Mouse (Mus musculus): Measurements from ENCODE around the gene Slc9a9. TPM values are rescaled to one million over a fixed set of nuclear protein-coding genes. Genes with fewer than 3 reads are reported as not detected.

Gene Slc9a9
- total RNA-seq, 4 experiments from 2014 or later: 0.99 to 1.8 (median 1.5) TPM

- no peak for DNase-seq (ENCODE audit: low spot score in 2 of 2)
Observed at GRCm38 (mm10) chr9:94945569-94946135, 275.9 kb downstream of the Slc9a9 start.

GRCm38 (mm10) chr9:94947246-94947645, 277.5 kb downstream of the Slc9a9 start:
- no peak for DNase-seq (ENCODE audit: low spot score in 2 of 2)

- DNase-seq (ENCODE audit: low spot score in 2 of 2): no peak
Observed at GRCm38 (mm10) chr9:94950676-94951075, 281.0 kb downstream of the Slc9a9 start.

GRCm38 (mm10) chr9:94955645-94956044, 285.9 kb downstream of the Slc9a9 start:
- no peak for DNase-seq (ENCODE audit: low spot score in 2 of 2)

- no peak for DNase-seq (ENCODE audit: low spot score in 2 of 2)
Observed at GRCm38 (mm10) chr9:94958382-94958781, 288.7 kb downstream of the Slc9a9 start.

GRCm38 (mm10) chr9:94968596-94969120, 298.9 kb downstream of the Slc9a9 start:
- DNase-seq (ENCODE audit: low spot score in 2 of 2): no peak

GRCm38 (mm10) chr9:94969131-94969530, 299.4 kb downstream of the Slc9a9 start:
- no peak for DNase-seq (ENCODE audit: low spot score in 2 of 2)

GRCm38 (mm10) chr9:94972021-94972420, 302.3 kb downstream of the Slc9a9 start:
- no peak for DNase-seq (ENCODE audit: low spot score in 2 of 2)

GRCm38 (mm10) chr9:94972693-94973092, 303.0 kb downstream of the Slc9a9 start:
- no peak for DNase-seq (ENCODE audit: low spot score in 2 of 2)

- DNase-seq (ENCODE audit: low spot score in 2 of 2): no peak
Observed at GRCm38 (mm10) chr9:94976191-94976590, 306.5 kb downstream of the Slc9a9 start.

- DNase-seq (ENCODE audit: low spot score in 2 of 2): no peak
Observed at GRCm38 (mm10) chr9:94993575-94993974, 323.9 kb downstream of the Slc9a9 start.

GRCm38 (mm10) chr9:95020136-95020706, 350.5 kb downstream of the Slc9a9 start:
- DNase-seq (ENCODE audit: low spot score in 2 of 2): no peak

GRCm38 (mm10) chr9:95034140-95034970, 364.6 kb downstream of the Slc9a9 start:
- DNase-seq (ENCODE audit: low spot score in 2 of 2): no peak

- no peak for DNase-seq (ENCODE audit: low spot score in 2 of 2)
Observed at GRCm38 (mm10) chr9:95036209-95036608, 366.5 kb downstream of the Slc9a9 start.

- no peak for DNase-seq (ENCODE audit: low spot score in 2 of 2)
Observed at GRCm38 (mm10) chr9:95042420-95042819, 372.7 kb downstream of the Slc9a9 start.

- no peak for DNase-seq (ENCODE audit: low spot score in 2 of 2)
Observed at GRCm38 (mm10) chr9:95052160-95052559, 382.5 kb downstream of the Slc9a9 start.

- DNase-seq (ENCODE audit: low spot score in 2 of 2): no peak
Observed at GRCm38 (mm10) chr9:95053183-95053582, 383.5 kb downstream of the Slc9a9 start.

- DNase-seq (ENCODE audit: low spot score in 2 of 2): no peak
Observed at GRCm38 (mm10) chr9:95055843-95056242, 386.1 kb downstream of the Slc9a9 start.

- no peak for DNase-seq (ENCODE audit: low spot score in 2 of 2)
Observed at GRCm38 (mm10) chr9:95060702-95061101, 391.0 kb downstream of the Slc9a9 start.

- no peak for DNase-seq (ENCODE audit: low spot score in 2 of 2)
Observed at GRCm38 (mm10) chr9:95067037-95067436, 397.3 kb downstream of the Slc9a9 start.

- DNase-seq (ENCODE audit: low spot score in 2 of 2): no peak
Observed at GRCm38 (mm10) chr9:95068466-95068865, 398.8 kb downstream of the Slc9a9 start.

- DNase-seq (ENCODE audit: low spot score in 2 of 2): no peak
Observed at GRCm38 (mm10) chr9:95070832-95071519, 401.3 kb downstream of the Slc9a9 start.

Measured in gastrocnemius, adult 8-10 months (tissue).